Mouse (Mus musculus) hindbrain, embryonic 15.5 days (tissue): ENCODE data around the gene Ddx50. TPM values are rescaled to one million over a fixed set of nuclear protein-coding genes. Genes with fewer than 3 reads are reported as not detected.

Experiments
- ATAC-seq: fragments of 200-750 bp; cut with Nextera tagmentation; 2 replicates; pipeline ENCODE4 v1.8.0; 2017; ENCODE audit warnings: low read depth, moderate number of reproducible peaks, moderate TSS enrichment; ENCODE audit not compliant: low FRiP score
- H3K27ac ChIP-seq: fragments of 300-500 bp; sonication (generic); replicated peaks from 2 replicates; pipeline ENCODE4 v1.5.1; 2015; ENCODE audit warnings: mild to moderate bottlenecking, inconsistent platforms
- H3K27me3 ChIP-seq: fragments of 300-500 bp; sonication (generic); 2 replicates; pipeline ENCODE4 v1.6.1; 2015; ENCODE audit warnings: control low read depth, inconsistent platforms
- H3K36me3 ChIP-seq: fragments of 300-500 bp; sonication (generic); 2 replicates; pipeline ENCODE4 v1.6.1; 2015; ENCODE audit warnings: control low read depth, inconsistent platforms
- H3K4me1 ChIP-seq: fragments of 300-500 bp; sonication (generic); replicated peaks from 2 replicates; pipeline ENCODE4 v1.6.1; 2015; ENCODE audit warnings: control low read depth, inconsistent platforms
- H3K4me2 ChIP-seq: fragments of 300-500 bp; sonication (generic); 2 replicates; pipeline ENCODE4 v1.6.1; 2015; ENCODE audit warnings: moderate library complexity, mild to moderate bottlenecking, inconsistent platforms
- H3K4me3 ChIP-seq: fragments of 300-500 bp; sonication (generic); 2 replicates; pipeline ENCODE4 v1.5.1; 2015; ENCODE audit warnings: mild to moderate bottlenecking, inconsistent platforms
- H3K9ac ChIP-seq: fragments of 300-500 bp; sonication (generic); 2 replicates; pipeline ENCODE4 v1.6.1; 2015; ENCODE audit warnings: inconsistent platforms
- H3K9me3 ChIP-seq: fragments of 300-500 bp; sonication (generic); 2 replicates; pipeline ENCODE4 v1.6.1; 2016; ENCODE audit warnings: control low read depth, inconsistent platforms
- WGBS: fragments of 180-500 bp; shearing (Covaris S2); methylation state at CpG from one replicate; pipeline ENCODE4 v1.1.7; 2015; 5-methylcytosine and 5-hydroxymethylcytosine counted together
- polyA plus RNA-seq: library from polyadenylated mRNA; unstranded; fragments of >200 nt; fragmentation: Nextera tagmentation; extraction: Ambion mirVana; gene quantifications from 2 replicates; pipeline ENCODE4 v1.2.1, GENCODE M21; 2015

Ddx50 gene
- polyA plus RNA-seq, 1 experiment from 2014 or later = 83.0 TPM

DNA sequence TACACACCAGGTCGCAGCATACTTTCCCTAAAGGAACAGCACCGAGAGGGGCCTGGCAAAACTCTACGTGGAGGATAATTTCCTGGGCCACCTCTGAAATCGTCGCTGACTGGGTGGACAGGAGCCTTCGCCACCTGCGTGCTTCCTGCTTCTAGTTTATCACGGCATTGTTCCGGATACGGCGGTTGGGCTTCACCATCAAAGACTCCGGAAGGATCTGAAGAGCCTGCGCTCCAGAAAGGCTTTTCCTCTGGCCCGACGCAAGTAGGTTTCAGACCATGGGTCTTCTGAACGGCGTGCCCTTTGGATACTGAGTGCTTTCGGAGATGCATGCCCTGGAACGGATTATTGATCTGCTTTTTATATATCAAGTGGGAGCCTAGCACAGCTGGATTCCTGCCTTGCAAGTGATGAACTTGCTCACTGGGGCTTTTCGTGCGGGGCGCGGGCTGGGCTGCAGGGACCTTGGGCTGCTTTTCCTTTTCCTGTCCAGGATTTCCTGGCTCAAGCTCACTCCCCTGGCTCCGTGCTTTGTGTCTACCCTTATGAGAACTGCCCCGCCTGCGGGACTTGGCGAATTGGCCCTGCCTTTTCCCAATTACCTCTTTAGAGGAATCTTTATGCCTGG lies 14.1 kb upstream of the Ddx50 start:
- ATAC-seq = no peak
- Histone ChIP-seq H3K9ac (no peak overlapping the region), H3K4me3 (no peak overlapping the region), H3K27me3 (no peaks in the 10 kb centered on the region), H3K27ac (no peak overlapping the region), H3K4me2 (0 out of 2 replicates have a peak overlapping the region, but pooled peaks have one; percentile 13), H3K9me3 (no peaks in the 10 kb centered on the region), H3K36me3 (no peaks in the 10 kb centered on the region), H3K4me1 (no peaks in the 10 kb centered on the region)
- WGBS = 67% methylated on average over 27 of the region's 27 CpGs

DNA sequence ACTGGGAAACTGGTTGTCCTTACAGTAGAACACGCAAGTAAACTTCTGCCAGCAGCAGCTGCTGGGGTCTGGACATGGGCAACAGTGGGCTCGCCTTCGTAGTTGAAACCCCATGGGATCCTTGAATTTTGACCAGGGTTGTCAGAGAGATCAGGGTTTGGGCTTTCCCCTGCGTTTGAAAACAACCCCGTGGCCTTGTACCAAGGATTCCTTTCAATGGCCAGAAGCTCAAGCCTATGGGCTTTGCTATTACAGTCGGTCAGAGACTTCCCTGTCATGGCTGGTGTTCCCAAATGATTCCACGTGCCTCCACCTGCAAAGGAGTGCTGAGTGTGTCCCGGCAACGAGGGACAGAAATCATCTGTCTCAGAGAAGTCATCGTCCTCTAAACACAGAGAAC lies 13.2 kb upstream of the Ddx50 start:
- Histone ChIP-seq H3K36me3 (no peaks in the 10 kb centered on the region), H3K27me3 (no peaks in the 10 kb centered on the region), H3K9ac (no peak overlapping the region), H3K9me3 (no peaks in the 10 kb centered on the region), H3K4me2 (no peak overlapping the region), H3K27ac (no peak overlapping the region), H3K4me3 (no peak overlapping the region), H3K4me1 (no peaks in the 10 kb centered on the region)
- 91% methylated on average over 10 of the region's 10 CpGs for WGBS
- ATAC-seq = no peak

DNA sequence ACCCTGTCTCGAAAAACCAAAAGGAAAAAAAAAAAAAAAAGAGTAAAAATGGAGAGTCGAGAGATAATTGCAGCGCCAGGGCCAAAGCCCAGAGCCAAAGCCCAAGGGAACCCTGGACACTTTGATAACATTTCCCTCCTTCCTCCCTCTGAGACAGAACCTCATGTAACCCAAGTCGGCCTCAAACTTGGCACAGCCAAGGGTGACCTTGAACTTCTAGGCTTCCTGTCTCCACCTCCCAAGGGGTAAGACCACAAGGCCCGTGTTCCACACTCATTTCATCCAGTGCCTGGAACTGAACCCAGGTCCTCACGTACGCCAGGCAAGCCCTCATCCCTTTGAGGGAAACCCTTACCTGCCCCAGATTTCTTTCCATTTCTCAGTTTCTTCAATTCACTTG lies 5.7 kb upstream of the Ddx50 start:
- Histone ChIP-seq H3K27ac (no peak overlapping the region), H3K4me1 (0 out of 2 replicates have a peak, but pooled peaks cover 6% of the 10 kb centered on the region), H3K4me2 (no peak overlapping the region), H3K27me3 (no peaks in the 10 kb centered on the region), H3K9ac (no peak overlapping the region), H3K9me3 (no peaks in the 10 kb centered on the region), H3K36me3 (no peaks in the 10 kb centered on the region), H3K4me3 (no peak overlapping the region)
- no peak for ATAC-seq
- 89% methylated on average over 7 of the region's 7 CpGs for WGBS

DNA sequence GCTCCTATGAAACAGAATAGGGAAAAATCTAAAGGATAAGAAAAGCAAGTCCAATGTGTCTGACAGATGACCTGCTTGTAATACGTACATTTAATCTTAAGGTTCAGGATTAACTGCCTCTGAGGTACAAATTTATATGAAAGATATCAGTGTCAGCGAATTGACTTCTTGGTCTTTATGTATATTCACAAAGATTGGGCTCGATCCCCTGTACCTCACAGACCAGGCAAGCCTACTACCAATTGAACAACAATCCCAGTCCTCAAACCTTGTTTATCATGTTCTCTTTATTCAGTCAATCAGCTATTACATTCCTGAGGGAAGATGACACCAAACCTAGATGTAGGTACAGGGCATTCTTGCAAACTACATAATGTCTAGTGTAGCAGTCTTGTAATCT lies 943 bp upstream of the Ddx50 start:
- no peak for ATAC-seq
- 18% methylated on average over 3 of the region's 3 CpGs for WGBS

DNA sequence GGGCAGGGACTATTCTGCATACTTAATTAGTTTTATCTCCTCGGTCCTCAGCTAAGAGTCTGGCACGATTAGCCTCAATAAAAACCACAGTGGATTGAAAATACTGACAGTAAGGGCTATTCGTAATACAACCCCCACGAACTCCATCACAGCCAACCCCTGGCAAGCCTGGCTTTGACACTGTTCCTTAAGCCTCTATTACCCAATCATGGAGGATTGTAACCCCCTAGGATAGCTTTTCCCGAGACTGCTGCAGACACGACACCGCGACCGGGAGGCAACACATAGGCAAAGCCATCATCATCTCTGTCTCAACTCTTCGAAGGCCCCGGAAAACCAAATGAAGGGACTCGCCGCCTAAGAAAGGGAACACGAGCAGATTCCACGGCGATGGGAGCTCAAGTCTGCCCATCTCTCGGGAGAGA lies 648 bp downstream of the Ddx50 start:
- Histone ChIP-seq H3K27me3 (no peaks in the 10 kb centered on the region), H3K27ac (peak overlapping the region; percentile 97), H3K9ac (peak overlapping the region; percentile 96), H3K36me3 (peaks cover 10% of the 10 kb centered on the region), H3K4me3 (peak overlapping the region; percentile 99), H3K4me1 (peaks cover 26% of the 10 kb centered on the region), H3K9me3 (no peaks in the 10 kb centered on the region), H3K4me2 (peak overlapping the region; percentile 80)
- WGBS = under 1% methylated on average over 17 of the region's 17 CpGs
- ATAC-seq = no peak

More for the DNA sequence above, 943 bp upstream of the Ddx50 start:
- peak overlapping the region; percentile 99 for H3K4me3 ChIP-seq
- H3K27ac ChIP-seq = peak overlapping the region; percentile 97
- peaks cover 21% of the 10 kb centered on the region for H3K4me1 ChIP-seq
- H3K27me3 ChIP-seq = no peaks in the 10 kb centered on the region
- H3K9me3 ChIP-seq = no peaks in the 10 kb centered on the region
- H3K36me3 ChIP-seq = no peaks in the 10 kb centered on the region
- H3K4me2 ChIP-seq = peak overlapping the region; percentile 80
- H3K9ac ChIP-seq = peak overlapping the region; percentile 40

DNA sequence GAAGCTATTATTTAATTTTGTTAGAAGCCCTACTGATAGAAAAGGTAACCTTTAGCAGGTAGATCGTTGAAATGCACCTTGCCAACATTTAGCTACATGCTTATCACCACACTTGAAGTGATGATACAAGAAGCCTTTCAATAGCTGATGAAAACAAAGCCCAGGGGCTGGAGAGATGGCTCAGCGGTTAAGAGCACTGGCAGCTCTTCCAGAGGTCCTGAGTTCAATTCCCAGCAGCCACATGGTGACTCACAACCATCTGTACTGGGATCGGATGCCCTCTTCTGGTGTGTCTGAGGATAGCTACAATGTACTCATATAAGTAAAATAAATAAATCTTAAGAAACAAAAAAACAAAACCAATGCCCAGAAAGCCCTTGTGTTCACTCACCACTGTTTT lies 46.9 kb downstream of the Ddx50 start:
- Histone ChIP-seq H3K4me2 (no peak overlapping the region), H3K4me3 (no peak overlapping the region), H3K4me1 (peaks cover 21% of the 10 kb centered on the region), H3K27ac (no peak overlapping the region), H3K9me3 (no peaks in the 10 kb centered on the region), H3K9ac (no peak overlapping the region), H3K27me3 (no peaks in the 10 kb centered on the region), H3K36me3 (no peaks in the 10 kb centered on the region)
- no peak for ATAC-seq
- WGBS = 92% methylated on average over 3 of the region's 3 CpGs

DNA sequence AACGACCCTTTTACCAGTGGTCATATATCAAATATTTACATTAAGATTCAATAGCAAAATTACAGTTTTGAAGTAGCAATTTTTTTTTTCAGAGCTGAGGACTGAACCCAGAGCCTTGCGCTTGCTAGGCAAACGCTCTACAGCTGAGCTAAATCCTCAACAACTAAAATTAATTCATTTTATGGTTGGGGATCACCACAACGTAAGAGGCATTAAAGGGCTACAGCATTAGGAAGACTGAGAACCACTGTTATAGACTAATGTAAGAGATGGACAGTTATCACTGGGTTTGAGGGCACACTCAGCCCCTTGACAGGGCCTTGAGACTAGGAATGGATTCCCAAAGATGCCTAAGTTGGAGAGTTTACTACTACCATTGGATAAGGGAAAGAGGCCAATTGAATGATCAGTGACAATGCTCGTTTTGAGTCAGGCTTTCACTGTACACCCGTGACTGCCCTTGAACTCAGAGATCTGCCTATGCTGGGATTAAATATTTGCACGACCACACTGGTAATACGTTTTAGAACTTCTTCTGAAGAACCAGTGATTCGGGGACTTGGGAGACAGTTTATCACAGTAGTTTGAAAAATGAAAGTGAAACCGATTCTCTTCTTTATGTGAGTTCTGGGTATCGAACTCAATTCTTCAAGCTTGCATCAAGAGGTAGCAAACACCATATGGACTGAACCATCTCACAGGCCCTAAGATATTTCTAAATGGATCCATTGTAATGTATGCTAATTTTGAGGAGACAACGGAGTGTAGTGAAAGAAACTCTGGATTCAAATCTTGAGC lies 47.6 kb downstream of the Ddx50 start:
- Histone ChIP-seq H3K27me3 (no peaks in the 10 kb centered on the region), H3K4me3 (0 out of 2 replicates have a peak overlapping the region, but pooled peaks have one; percentile 98), H3K9ac (no peak overlapping the region), H3K9me3 (no peaks in the 10 kb centered on the region), H3K27ac (no peak overlapping the region), H3K4me2 (peak overlapping the region; percentile 98; the same call in 1 of the 2 replicates), H3K4me1 (peaks cover 21% of the 10 kb centered on the region), H3K36me3 (peaks cover 2% of the 10 kb centered on the region; the same call in 1 of the 2 replicates)
- no peak for ATAC-seq
- WGBS = 86% methylated on average over 12 of the region's 12 CpGs

DNA sequence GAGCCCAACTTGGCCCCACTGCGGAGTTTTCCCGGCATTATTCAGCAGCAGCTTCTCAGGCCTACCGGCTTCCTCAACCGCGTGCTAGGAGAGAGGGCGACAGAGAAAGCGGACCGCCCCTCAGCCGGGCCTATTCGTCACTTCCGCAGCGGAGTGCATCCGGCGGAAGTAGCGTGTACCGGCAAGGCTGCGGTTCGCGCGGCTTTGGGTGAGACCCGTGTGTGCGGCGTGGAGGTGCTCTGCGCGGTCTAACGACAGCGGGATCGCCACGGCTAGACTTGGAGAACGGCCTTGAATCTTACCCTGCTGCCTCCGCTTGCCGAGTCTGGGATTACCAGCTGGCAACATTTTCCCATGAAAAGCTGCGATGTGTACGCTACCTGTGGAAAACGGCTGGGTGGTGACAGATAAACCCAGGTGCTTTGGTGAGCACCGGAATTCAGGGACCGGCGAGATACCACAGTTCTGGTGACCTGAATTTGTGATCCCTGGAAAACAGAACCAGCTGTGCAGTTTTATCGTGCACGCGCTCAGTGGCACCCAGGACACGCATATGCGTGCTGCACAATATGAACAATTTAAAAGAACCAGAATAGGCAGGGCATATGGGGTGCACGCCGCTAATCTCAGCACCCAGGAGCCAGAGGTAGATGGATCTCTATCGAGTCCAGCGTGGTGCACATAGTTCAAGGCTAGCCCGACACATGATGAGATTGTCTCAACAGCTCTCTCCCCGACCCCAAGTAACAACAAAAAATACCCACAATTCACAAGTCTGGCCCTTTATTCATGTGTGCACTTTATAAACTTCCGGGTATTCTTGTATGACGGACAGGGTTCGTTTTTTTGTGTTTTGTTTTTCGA lies 48.6 kb downstream of the Ddx50 start, which contains the start of gene Ddx21:
Ddx21 (minus strand) TSS at position 105 of the 864 bp plus-strand sequence.
- ATAC-seq = peak; percentile 99
- Histone ChIP-seq H3K4me2 (peak within 1 kb of the TSS; percentile 98), H3K27ac (peak within 1 kb of the TSS; percentile 87), H3K9me3 (no peaks in the 10 kb centered on the region), H3K4me1 (peaks cover 21% of the 10 kb centered on the region), H3K36me3 (peaks cover 12% of the 10 kb centered on the region; the same call in 1 of the 2 replicates), H3K9ac (peak within 1 kb of the TSS; percentile 89), H3K4me3 (peak within 1 kb of the TSS; percentile 98), H3K27me3 (no peaks in the 10 kb centered on the region)
- WGBS = 6% methylated on average over 53 of the region's 53 CpGs

DNA sequence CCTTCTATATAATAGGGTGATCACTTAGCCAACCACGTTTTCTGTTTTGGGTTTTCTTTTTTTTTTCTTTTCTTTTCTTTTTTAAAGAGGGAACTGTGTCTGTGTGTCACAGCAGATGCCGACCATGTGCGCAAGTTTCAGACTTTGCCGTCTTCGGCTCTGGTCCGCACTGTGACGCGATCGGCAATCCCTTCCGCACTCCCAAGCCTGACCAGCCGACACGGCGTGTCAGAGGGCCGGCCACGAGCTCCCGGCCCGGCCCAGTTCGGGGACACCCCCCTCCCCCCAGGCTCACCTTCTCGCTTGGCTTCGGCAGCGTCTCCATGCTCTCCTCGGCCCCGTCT lies 49.2 kb downstream of the Ddx50 start:
- under 1% methylated on average over 23 of the region's 23 CpGs for WGBS
- peak; percentile 63 for ATAC-seq

DNA sequence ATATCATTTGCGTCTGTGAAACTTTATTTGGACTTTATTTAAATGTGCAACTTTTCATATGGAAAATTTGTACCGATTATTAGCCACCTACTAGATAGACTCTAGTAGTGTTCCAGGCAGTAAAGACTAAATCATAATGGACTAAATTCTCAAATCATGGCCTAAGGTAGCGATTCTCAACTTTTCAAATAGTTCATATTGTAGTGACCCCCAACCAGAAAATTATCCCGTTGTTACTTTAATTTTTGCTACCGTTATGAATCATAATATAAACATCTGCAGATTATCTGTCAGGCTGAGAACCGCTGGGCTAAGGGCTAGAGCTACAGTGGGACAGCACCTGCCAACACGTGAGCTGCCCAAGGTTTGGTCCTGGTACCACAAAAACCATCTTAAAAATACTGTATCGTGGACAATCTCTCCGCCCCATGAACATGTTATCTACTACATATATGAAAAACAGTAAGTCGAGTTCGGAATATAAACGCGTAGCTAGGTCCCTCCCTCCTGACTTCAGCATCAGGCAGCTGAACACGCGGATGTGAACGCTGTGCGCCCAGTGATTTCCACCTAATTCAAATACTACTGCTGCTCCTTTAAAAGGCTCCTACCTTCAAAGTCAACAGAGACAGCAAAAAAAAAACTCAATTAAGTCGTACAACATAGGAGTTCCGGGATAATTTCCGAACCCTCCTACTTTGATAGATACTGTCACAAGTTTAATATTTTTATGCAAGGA lies 49.8 kb downstream of the Ddx50 start:
- Histone ChIP-seq H3K36me3 (peaks cover 21% of the 10 kb centered on the region; the same call in 1 of the 2 replicates), H3K9ac (peak overlapping the region; percentile 89), H3K4me3 (peak overlapping the region; percentile 98), H3K4me1 (peaks cover 24% of the 10 kb centered on the region), H3K27ac (no peak overlapping the region), H3K27me3 (no peaks in the 10 kb centered on the region), H3K4me2 (peak overlapping the region; percentile 98), H3K9me3 (no peaks in the 10 kb centered on the region)
- ATAC-seq = no peak
- 14% methylated on average over 20 of the region's 20 CpGs for WGBS

More for the DNA sequence above, 49.2 kb downstream of the Ddx50 start:
- Histone ChIP-seq H3K9ac (peak overlapping the region; percentile 89), H3K4me3 (peak overlapping the region; percentile 98), H3K9me3 (no peaks in the 10 kb centered on the region), H3K36me3 (peaks cover 18% of the 10 kb centered on the region; the same call in 1 of the 2 replicates), H3K27ac (peak overlapping the region; percentile 87), H3K27me3 (no peaks in the 10 kb centered on the region), H3K4me2 (peak overlapping the region; percentile 98), H3K4me1 (peaks cover 21% of the 10 kb centered on the region)

DNA sequence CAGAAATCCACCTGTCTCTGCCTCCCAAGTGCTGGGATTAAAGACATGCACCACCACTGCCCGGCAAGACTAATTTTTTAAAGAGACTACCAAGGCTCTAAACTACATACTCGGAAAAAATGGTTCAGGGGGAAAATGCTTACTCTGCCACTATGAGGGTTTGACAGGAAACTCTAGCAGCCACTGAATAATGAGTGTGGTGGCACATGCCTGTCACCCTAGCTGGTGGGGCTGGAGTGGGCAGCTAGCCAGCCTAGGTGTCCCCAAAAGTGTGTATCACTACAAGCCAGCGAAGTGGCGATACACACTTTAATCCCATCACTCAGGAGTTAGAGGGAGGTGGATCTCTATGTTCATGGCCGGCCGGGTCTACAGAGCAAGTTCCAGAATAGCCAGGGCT lies 51.0 kb downstream of the Ddx50 start:
- H3K4me1 ChIP-seq = peaks cover 24% of the 10 kb centered on the region
- no peak overlapping the region for H3K4me3 ChIP-seq
- H3K4me2 ChIP-seq = no peak overlapping the region
- no peak overlapping the region for H3K9ac ChIP-seq
- 94% methylated on average over 6 of the region's 6 CpGs for WGBS
- peaks cover 24% of the 10 kb centered on the region; the same call in 1 of the 2 replicates for H3K36me3 ChIP-seq
- H3K9me3 ChIP-seq = no peaks in the 10 kb centered on the region
- H3K27ac ChIP-seq = no peak overlapping the region
- no peaks in the 10 kb centered on the region for H3K27me3 ChIP-seq
- ATAC-seq = no peak
